Mouse (Mus musculus) heart, postnatal 0 days (tissue): ENCODE results near the gene Mymx.

Source experiments
- CTCF ChIP-seq: IDR thresholded peaks from 2 replicates; pipeline ENCODE4 v1.5.1; 2016; ENCODE audit warnings: antibody characterized with exemption, control low read depth, low read depth
- EP300 ChIP-seq: IDR thresholded peaks from 2 replicates; pipeline ENCODE4 v1.6.1; 2016; ENCODE audit warnings: antibody characterized with exemption, low read depth

DNA sequence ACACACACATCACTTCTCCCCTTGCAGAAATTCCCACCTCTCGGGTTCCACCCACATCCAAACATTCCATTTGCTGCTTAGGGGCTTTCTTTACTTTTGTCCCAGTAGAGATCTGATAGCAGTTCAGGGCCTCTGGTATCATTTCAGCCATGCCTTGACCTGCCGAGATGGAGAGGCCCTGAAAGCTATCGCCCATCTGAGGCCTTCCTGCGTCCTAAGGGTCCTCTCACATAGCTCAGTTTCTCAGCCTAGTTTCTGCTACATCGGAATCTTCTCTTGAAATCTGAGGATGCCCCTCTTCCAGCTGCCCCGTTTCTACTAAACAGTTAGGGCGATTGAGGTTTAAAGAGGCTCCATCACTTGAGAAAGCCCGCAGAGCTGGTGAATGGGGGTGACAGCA, 7.7 kb downstream of the Mymx start:
- TF ChIP-seq CTCF (no peak), EP300 (no peak)
